Mouse (Mus musculus) gastrocnemius, adult 8-10 months (tissue): ENCODE measurements around the gene Sh3pxd2a. TPM values are rescaled to one million over a fixed set of nuclear protein-coding genes. Genes with fewer than 3 reads are reported as not detected.

Experiments
- DNase-seq, 2 experiments: peaks; one replicate each; pipeline ENCODE4 v3.0.0; 2022; ENCODE audit warnings: low spot score in 2 of 2
- total RNA-seq, 4 experiments: library from RNA; stranded (reverse); gene quantifications; 2 replicates each; pipeline ENCODE4 v1.2.4; 2022

Gene Sh3pxd2a
- total RNA-seq, 4 experiments from 2014 or later, result 33.4 to 44.9 (median 41.1) TPM

GRCm38 (mm10) chr19:47492422-47492821 lies 28.2 kb upstream of the Sh3pxd2a start:
- no peak for DNase-seq

GRCm38 (mm10) chr19:47491853-47492252 lies 27.7 kb upstream of the Sh3pxd2a start:
- DNase-seq, result no peak

GRCm38 (mm10) chr19:47489233-47489632 lies 25.0 kb upstream of the Sh3pxd2a start:
- no peak for DNase-seq

- DNase-seq, result no peak
Observed at GRCm38 (mm10) chr19:47488250-47488649, 24.0 kb upstream of the Sh3pxd2a start.

- no peak for DNase-seq
Observed at GRCm38 (mm10) chr19:47487572-47487971, 23.4 kb upstream of the Sh3pxd2a start.

- no peak for DNase-seq
Observed at GRCm38 (mm10) chr19:47485997-47486566, 21.9 kb upstream of the Sh3pxd2a start.

- DNase-seq, result no peak
Observed at GRCm38 (mm10) chr19:47484110-47484509, 19.9 kb upstream of the Sh3pxd2a start.

- no peak for DNase-seq
Observed at GRCm38 (mm10) chr19:47483346-47483745, 19.1 kb upstream of the Sh3pxd2a start.

GRCm38 (mm10) chr19:47473453-47473852 lies 9.3 kb upstream of the Sh3pxd2a start:
- no peak for DNase-seq

GRCm38 (mm10) chr19:47472881-47473400 lies 8.7 kb upstream of the Sh3pxd2a start:
- peak in 1 of 2 experiments; percentile 51 for DNase-seq

GRCm38 (mm10) chr19:47471808-47472207 lies 7.6 kb upstream of the Sh3pxd2a start:
- DNase-seq, result no peak

GRCm38 (mm10) chr19:47468750-47469149 lies 4.5 kb upstream of the Sh3pxd2a start:
- no peak for DNase-seq

- DNase-seq, result no peak
Observed at GRCm38 (mm10) chr19:47466775-47467174, 2.6 kb upstream of the Sh3pxd2a start.

GRCm38 (mm10) chr19:47465467-47465866 lies 1.3 kb upstream of the Sh3pxd2a start:
- no peak for DNase-seq

GRCm38 (mm10) chr19:47463636-47464303 lies 431 bp downstream of the Sh3pxd2a start:
- peak; percentile 81 to 85 for DNase-seq

GRCm38 (mm10) chr19:47463206-47463605 lies 995 bp downstream of the Sh3pxd2a start:
- no peak for DNase-seq

- no peak for DNase-seq
Observed at GRCm38 (mm10) chr19:47462725-47463124, 1.5 kb downstream of the Sh3pxd2a start.

GRCm38 (mm10) chr19:47461838-47462237 lies 2.4 kb downstream of the Sh3pxd2a start:
- DNase-seq, result no peak

GRCm38 (mm10) chr19:47461386-47461785 lies 2.8 kb downstream of the Sh3pxd2a start:
- DNase-seq, result no peak

- DNase-seq, result no peak
Observed at GRCm38 (mm10) chr19:47460120-47460960, 3.9 kb downstream of the Sh3pxd2a start.

GRCm38 (mm10) chr19:47459214-47459613 lies 5.0 kb downstream of the Sh3pxd2a start:
- no peak for DNase-seq
